Mouse (Mus musculus): ENCODE results near the gene Ptger4.

The Ptger4 gene

GRCm38 (mm10) chr15:5173217-5173820 is 70.7 kb downstream of the Ptger4 start:
- no peak for DNase-seq (ENCODE audit: low read depth, low spot score)

- no peak for DNase-seq (ENCODE audit: low read depth, low spot score)
These were observed 78.7 kb downstream of the Ptger4 start for GRCm38 (mm10) chr15:5165121-5165773.

DNA sequence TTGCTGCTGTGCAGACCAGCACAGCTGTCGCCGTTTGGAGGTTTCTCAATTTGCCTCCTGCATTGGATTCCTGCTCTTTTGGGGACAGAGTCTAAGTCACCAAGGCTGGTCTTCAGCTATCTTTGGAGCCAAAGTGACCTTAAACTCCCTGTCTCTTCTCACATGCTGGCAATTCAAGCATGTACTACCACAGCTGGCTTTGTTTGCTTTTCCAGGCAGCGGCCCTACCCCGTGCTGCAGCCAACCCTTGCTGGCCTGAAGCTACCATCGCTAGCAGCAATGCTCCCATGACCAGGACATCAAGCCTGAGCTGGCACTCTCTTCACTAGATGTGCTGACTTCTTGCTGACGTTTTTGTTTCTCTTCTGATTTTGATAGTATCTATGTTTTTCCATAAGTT is 85.2 kb downstream of the Ptger4 start:
- DNase-seq (ENCODE audit: low read depth, low spot score): peak; percentile 27

DNA sequence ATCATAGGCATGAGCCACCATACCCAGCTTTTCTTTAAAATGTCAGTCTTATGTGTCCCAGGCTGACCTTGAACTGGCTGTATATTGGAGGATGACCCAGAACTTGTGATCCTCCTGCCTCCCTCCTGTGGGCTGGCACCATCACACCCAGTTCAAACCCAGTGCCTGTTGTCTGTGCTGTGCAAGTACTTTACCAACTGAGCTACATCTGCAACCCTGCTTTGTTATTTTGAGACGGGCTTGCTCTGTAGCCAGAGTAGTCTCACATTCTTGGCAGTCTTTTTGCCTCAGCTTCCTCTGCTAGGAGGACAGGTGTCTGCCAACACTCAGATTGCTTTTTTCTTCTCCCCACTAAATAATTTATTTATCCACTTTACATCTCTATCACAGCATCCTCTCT is 86.6 kb downstream of the Ptger4 start:
- DNase-seq (ENCODE audit: low read depth, low spot score): peak; percentile 39

All from brain, adult 2 months (tissue).